Mouse (Mus musculus) c-Kit-positive CD71-positive TER-119-positive erythroid progenitor cells, embryonic 14.5 days (primary cell): ENCODE measurements around the gene Pde4d.

Experiments
- DNase-seq: peaks from one replicate; pipeline ENCODE4 v3.0.0-alpha.2; 2013; ENCODE audit warnings: low spot score

Pde4d gene

GRCm38 (mm10) chr13:109518194-109518593, 1068.4 kb downstream of the Pde4d start:
- DNase-seq: no peak

DNA sequence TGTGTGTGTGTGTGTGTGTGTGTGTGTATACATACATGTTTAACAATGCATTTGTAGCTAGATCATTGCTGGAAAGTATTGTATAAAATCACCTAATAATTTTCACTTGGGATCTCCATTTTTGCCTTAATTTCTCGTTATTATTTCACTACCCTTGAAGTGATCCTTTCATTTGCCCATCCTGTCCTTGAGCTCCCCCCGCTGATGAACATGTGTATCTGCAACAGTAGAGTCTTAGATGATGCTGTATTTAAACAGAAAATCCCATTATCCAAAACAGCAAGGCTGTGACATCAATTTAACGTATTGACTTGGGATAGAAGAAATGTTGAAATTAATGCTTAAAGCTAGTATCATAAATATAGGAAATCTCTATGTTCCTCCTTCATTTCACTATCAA, 1069.7 kb downstream of the Pde4d start:
- peak; percentile 1 for DNase-seq

- no peak for DNase-seq
These were observed 1070.4 kb downstream of the Pde4d start for GRCm38 (mm10) chr13:109519966-109520646.

DNA sequence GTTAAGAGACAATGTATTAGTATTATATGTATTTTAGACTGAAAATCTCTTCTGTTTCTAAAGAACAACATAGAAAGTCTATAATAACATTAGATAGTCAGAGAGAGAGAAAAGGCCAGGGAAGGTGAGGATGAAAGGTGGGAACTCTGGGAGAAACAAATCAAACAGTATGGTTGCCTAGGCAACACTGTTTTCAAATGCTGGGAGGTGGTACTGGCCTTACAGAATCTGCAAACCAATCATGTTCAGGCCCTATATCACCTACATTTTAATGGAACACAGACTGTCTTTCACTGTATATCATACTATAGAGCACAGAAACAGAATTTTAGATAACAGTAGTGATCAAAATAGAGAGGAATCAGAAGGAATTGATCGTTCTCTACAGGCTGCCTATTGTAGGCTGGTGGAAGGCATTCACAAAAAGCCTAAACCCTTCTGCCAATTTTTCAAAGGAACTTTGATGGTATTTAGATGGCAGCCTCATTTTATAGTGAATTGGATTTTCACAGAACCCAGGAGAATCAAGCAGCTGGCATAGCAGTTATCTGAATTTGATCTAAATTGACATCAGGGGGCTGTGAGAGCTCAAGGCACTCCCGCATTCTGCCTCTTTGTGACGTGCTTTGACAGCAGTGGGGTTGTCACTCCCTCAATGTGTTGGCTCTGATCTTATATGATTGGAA, 1084.2 kb downstream of the Pde4d start:
- no peak for DNase-seq

- no peak for DNase-seq
These were observed 1085.0 kb downstream of the Pde4d start for GRCm38 (mm10) chr13:109534709-109535284.

- DNase-seq: no peak
These were observed 1086.9 kb downstream of the Pde4d start for GRCm38 (mm10) chr13:109536636-109537035.

- no peak for DNase-seq
These were observed 1089.6 kb downstream of the Pde4d start for GRCm38 (mm10) chr13:109539371-109539770.

DNA sequence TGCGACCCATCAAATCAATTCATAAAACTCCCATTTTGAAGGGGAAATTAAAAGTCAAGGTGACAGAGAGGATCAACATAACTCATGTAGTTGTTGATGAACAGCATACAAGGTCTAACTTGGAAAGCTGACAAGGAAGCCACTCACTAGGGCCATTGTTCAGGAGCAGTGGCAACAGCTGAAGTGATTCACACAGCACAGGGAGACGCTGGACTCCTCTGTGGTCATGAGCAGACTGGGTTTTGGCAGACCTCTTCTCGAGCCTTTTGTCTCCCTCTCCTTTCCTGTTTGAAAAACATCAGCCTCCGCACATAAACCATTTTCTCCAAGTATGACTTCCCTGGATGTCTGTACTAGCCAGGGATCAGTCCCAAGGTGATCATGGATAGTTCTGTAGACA, 1094.9 kb downstream of the Pde4d start:
- DNase-seq: no peak

- DNase-seq: no peak
These were observed 1096.6 kb downstream of the Pde4d start for GRCm38 (mm10) chr13:109546337-109546736.

- DNase-seq: no peak
These were observed 1097.3 kb downstream of the Pde4d start for GRCm38 (mm10) chr13:109547006-109547587.

DNA sequence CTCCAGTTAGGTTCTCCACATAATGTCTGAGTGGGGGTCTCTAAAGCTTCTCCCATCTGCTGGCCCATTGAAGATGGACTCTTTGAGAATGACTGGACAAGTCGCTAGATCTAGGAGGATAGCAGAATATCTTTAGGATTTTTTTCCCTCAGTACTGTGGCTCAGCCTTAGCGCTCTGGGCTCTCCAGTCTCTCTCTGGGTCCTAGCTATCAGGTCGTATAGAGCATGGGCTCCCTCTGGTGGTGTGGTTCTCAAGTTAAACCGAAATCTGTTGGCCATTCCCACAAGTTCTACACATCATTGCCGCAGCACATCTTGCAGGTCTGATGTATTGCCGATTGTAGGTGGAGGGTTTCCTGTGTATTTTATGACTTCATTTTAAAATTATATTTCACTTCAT, 1098.0 kb downstream of the Pde4d start:
- DNase-seq: peak; percentile 44

GRCm38 (mm10) chr13:109548263-109548662, 1098.5 kb downstream of the Pde4d start:
- peak; percentile 8 for DNase-seq

GRCm38 (mm10) chr13:109548771-109549555, 1099.2 kb downstream of the Pde4d start:
- DNase-seq: no peak

GRCm38 (mm10) chr13:109551836-109552235, 1102.1 kb downstream of the Pde4d start:
- no peak for DNase-seq

DNA sequence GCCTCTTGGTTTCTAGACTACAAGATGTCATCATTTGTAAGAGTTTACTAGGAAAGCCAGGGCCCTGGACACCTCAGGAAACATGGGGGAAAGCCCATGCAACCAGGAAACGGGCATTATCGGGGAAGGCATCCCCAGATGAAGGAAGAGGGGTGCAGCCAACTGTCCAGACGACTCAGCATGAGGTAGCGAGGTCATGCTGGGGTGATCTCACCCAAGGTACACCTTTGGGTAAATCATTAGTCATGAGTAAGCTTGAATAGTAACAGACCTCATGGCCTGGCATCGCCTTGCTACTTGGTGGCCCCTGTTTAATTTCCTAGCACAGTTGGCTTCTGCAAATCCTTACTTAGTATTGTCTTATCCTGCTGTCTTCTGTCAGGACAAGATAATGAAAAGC, 1105.8 kb downstream of the Pde4d start:
- no peak for DNase-seq

DNA sequence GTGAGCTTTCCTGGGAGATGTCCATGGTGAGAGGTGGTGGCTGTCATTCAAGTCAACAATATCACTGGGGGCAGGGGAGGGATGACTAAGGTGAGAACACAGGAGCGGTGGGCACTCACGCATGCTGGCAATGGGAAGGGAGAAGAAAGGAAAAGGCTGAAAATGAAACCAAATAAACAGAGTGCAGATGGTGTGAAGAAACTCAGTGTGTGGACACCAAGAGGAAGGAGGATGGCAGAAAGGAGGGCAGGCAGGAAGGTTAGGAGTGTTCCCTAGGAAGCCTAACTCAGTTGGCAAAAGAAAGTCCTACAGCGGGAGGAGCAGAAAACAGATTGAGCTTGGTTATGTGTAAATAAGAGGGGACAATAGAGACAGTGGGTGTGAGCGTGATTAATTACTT, 1107.1 kb downstream of the Pde4d start:
- DNase-seq: no peak

DNA sequence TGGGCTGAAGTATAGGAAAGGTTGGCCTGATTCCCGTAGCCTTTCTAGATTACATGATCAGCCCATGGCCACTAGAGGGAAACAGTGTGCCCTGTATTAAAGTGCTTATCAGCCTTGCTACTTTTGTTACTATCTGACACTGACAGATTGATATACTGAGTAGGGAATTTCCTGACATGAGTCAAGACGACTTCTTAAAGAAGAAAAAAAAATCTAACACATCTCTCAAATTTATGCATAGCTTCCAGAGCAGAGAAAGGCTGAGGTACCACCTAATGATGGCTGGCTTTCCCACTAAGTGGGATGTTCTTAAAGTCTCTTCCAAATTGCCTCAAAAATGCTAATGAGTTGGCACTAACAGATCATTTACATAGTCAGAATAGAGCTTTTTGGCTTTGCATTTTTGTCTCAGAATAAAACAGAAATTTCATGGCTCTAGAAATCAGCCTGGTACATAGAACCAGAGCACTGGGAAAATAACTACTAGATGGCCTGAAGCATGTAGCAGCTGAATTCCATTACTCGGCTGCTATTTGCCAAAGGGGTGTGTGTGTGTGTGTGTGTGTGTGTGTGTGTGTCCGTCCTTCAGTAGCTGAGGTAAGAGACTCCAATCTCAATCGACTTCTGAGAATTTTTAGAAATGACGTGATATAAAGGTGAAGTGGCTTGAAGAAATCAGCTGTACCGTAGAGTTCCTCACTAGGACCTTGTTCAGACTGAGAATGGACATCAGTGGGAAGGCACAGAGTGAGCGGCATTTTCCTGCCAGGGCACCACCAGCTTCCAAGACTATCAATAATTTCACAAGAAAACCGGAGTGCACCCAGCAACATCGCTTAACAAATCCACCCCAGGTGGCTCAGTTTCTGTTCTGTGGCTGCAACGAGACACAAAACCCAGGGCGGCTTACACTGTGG, 1108.9 kb downstream of the Pde4d start:
- DNase-seq: peak; percentile 49

DNA sequence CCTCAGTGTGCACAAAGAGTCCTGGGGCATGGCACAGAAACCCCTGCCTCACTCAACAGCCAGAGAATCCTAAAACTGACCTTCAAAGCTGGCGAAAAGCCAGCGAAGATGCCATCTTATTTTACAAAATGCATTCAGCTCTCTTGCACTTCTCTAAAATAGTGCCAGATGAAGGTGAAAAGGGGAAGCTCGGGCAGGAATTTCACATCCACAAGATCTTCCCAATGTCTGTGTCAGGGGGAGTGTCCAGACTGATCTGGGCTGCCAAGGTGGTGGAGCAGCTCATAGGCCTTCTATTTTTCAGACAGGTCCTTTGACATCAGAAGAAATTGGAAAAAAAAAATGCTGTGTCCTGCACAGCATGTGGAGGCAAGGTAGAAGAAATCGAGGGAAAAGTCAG, 1110.5 kb downstream of the Pde4d start:
- no peak for DNase-seq

DNA sequence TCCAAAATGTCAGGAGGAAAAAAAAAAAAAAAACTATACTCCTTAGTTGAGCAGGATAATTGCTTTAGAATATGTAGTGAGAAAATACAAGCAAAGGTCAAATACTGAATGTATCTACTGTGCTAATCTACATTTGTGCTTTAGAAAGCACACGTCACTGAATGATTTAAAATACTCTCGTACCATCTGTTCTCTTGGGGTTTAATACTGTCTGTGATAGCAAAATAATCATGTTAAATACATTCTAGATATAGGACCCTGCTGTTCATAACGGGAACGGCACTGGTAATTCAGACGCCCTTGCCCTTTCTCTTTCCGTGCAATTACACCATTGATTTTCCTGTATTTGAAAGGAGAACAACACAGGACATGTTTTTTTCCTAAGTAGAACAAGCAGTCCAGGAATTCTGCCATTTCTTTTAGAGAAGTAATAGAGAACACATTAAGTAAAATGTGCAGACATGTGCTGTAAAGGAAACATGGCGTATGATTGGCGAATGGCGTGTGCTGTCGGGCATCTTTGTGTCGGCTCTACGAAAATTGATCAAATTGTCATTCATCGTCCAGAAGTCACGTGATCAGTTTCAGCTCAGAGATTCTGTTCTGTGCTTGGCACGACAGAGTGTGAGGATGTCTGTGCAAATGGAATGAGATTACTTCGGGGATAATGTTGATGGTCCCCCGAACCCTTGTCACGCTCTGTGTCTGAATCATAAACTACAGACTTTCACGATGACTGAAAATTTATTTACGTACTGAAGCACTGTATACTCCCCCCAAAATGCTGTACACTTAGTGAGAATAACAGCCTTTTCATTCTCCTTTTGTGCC, 1119.1 kb downstream of the Pde4d start:
- DNase-seq: no peak

DNA sequence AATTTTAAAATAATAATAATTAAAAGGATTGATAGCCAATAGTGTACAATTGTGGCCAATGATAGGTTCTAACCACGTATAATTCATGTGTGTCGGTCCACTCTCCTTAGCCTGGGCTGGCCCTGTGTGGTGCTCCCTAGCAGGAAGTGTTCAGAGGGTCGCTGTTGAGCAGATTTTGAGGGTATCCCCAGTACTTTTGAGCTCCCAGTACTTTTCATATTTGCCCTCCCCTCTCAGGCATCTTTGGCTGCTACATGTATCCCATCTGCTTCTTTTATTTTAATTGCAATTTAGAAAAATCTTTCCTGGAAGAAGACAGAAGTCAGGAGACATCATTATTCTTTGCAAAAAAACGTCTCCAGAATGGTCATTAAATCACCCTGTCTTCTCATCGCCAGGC, 1119.7 kb downstream of the Pde4d start:
- no peak for DNase-seq
